Mouse (Mus musculus): ENCODE results near the gene Lmx1b. TPM values are rescaled to one million over a fixed set of nuclear protein-coding genes. Genes with fewer than 3 reads are reported as not detected.
A peak's percentile ranks its signal among the peaks of the same experiment; 100 is the strongest.

The Lmx1b gene
- polyA plus RNA-seq, 1 experiment from 2014 or later, result 0.84 TPM

- Histone ChIP-seq H3K9ac (no peak overlapping the region), H3K9me3 (no peaks in the 10 kb centered on the region), H3K27me3 (peaks cover 98% of the 10 kb centered on the region), H3K36me3 (replicated peaks) (no peaks in the 10 kb centered on the region), H3K4me2 (no peak overlapping the region), H3K27ac (no peak overlapping the region), H3K4me3 (replicated peaks) (no peak overlapping the region), H3K4me1 (peaks cover 7% of the 10 kb centered on the region; the same call in 1 of the 2 replicates)
- 90% methylated on average over 9 of the region's 9 CpGs for WGBS
- no peak for ATAC-seq (ENCODE audit: low FRiP score)
Measured at GRCm38 (mm10) chr2:33564748-33565147, 75.6 kb downstream of the Lmx1b start.

DNA sequence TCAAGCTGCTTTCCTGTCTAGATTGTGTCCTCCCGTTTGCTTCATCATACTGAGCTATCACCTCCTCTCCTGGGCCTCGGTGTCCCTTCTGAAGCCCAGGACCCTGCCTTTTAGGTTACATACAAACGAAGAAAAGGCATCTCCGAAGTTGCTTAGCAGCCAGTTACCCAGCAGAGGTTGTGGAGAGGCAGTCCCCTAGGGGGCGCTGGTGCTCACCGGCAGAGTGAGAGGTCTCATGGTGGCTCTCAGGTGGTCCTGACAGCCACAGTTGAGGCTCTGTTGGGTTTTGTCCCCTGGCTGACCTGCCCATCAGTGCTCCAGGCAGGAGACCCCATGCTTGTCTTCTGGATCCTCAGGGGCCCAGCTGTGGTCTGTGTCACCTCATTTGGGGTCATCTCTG lies 80.6 kb downstream of the Lmx1b start:
- H3K4me1 ChIP-seq, result peaks cover 16% of the 10 kb centered on the region
- no peak overlapping the region for H3K27ac ChIP-seq
- H3K27me3 ChIP-seq, result peaks cover 86% of the 10 kb centered on the region
- no peak overlapping the region for H3K4me3 ChIP-seq (replicated peaks)
- no peaks in the 10 kb centered on the region for H3K9me3 ChIP-seq
- no peak overlapping the region for H3K9ac ChIP-seq
- H3K36me3 ChIP-seq (replicated peaks), result no peaks in the 10 kb centered on the region
- WGBS, result 6% methylated on average over 6 of the region's 6 CpGs
- no peak overlapping the region for H3K4me2 ChIP-seq
- no peak for ATAC-seq (ENCODE audit: low FRiP score)

DNA sequence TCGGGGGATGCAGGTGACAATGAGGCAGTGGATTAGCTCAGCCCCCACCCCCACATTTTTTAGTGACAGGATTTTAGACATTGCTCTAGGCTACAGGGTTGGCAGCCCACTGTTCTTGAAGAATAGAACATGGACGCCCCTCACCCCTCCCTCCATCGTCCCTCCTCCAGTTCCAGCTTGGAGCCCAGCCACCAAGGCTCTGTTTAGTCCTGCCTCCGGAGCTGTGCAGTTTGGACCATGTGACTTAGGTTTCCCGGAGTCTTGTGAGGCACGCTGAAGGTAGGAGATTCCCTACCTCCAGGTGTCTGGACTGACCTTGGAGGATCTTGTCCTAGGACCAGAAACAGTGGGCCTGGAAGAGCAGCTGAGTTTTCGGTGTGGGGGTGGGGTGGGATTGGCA lies 81.0 kb downstream of the Lmx1b start:
- Histone ChIP-seq H3K4me1 (peaks cover 16% of the 10 kb centered on the region), H3K9ac (no peak overlapping the region), H3K27ac (no peak overlapping the region), H3K4me3 (replicated peaks) (no peak overlapping the region), H3K4me2 (no peak overlapping the region), H3K27me3 (peaks cover 82% of the 10 kb centered on the region), H3K9me3 (no peaks in the 10 kb centered on the region), H3K36me3 (replicated peaks) (no peaks in the 10 kb centered on the region)
- 34% methylated on average over 7 of the region's 7 CpGs for WGBS
- no peak for ATAC-seq (ENCODE audit: low FRiP score)

GRCm38 (mm10) chr2:33558233-33558632 lies 82.1 kb downstream of the Lmx1b start:
- H3K9me3 ChIP-seq, result no peaks in the 10 kb centered on the region
- WGBS, result 10% methylated on average over 6 of the region's 6 CpGs
- no peak; the same call in 1 of the 2 replicates for ATAC-seq (ENCODE audit: low FRiP score)

GRCm38 (mm10) chr2:33555573-33555972 lies 84.7 kb downstream of the Lmx1b start:
- Histone ChIP-seq H3K4me2 (no peak overlapping the region), H3K36me3 (replicated peaks) (no peaks in the 10 kb centered on the region), H3K9me3 (no peaks in the 10 kb centered on the region), H3K9ac (no peak overlapping the region), H3K4me3 (replicated peaks) (no peak overlapping the region), H3K27me3 (peaks cover 47% of the 10 kb centered on the region), H3K27ac (no peak overlapping the region), H3K4me1 (peaks cover 10% of the 10 kb centered on the region)
- WGBS, result 70% methylated on average over 8 of the region's 8 CpGs
- ATAC-seq (ENCODE audit: low FRiP score), result no peak

More at GRCm38 (mm10) chr2:33558233-33558632, 82.1 kb downstream of the Lmx1b start:
- Histone ChIP-seq H3K4me3 (replicated peaks) (no peak overlapping the region), H3K4me2 (no peak overlapping the region), H3K9ac (no peak overlapping the region), H3K27ac (no peak overlapping the region), H3K4me1 (peaks cover 16% of the 10 kb centered on the region), H3K27me3 (peaks cover 73% of the 10 kb centered on the region), H3K36me3 (replicated peaks) (no peaks in the 10 kb centered on the region)

GRCm38 (mm10) chr2:33552672-33553071 lies 87.6 kb downstream of the Lmx1b start:
- 62% methylated on average over 5 of the region's 5 CpGs for WGBS
- no peaks in the 10 kb centered on the region for H3K36me3 ChIP-seq (replicated peaks)

DNA sequence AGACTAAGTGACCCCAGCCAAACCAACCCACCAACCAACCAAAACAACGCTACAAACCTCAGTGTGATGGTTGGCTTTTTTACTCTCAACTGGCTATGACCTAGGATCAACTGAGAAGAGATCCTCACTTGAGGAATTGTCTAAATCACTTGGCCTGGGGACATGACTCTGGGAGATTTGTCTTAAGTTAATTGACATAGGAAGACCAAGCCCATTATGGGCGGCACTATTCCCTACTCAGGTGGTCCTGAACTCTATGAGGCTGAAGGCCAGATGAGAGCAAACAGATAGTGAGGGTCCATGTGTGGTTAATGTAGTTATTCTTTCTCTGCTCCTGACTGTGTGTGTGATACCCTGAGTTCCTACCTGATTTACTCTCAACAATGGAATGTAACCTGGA lies 92.7 kb downstream of the Lmx1b start:
- Histone ChIP-seq H3K4me2 (no peak overlapping the region), H3K27ac (peak overlapping the region; percentile 81), H3K9ac (no peak overlapping the region), H3K27me3 (peaks cover 59% of the 10 kb centered on the region), H3K9me3 (no peaks in the 10 kb centered on the region), H3K36me3 (replicated peaks) (no peaks in the 10 kb centered on the region), H3K4me1 (peaks cover 42% of the 10 kb centered on the region), H3K4me3 (replicated peaks) (no peak overlapping the region)
- 88% methylated on average over 2 of the region's 2 CpGs for WGBS
- no peak for ATAC-seq (ENCODE audit: low FRiP score)

More at GRCm38 (mm10) chr2:33552672-33553071, 87.6 kb downstream of the Lmx1b start:
- H3K4me2 ChIP-seq, result no peak overlapping the region
- ATAC-seq (ENCODE audit: low FRiP score), result no peak
- H3K9ac ChIP-seq, result no peak overlapping the region
- H3K4me1 ChIP-seq, result peaks cover under 1% of the 10 kb centered on the region; the same call in 1 of the 2 replicates
- H3K27me3 ChIP-seq, result peaks cover 37% of the 10 kb centered on the region
- H3K27ac ChIP-seq, result no peak overlapping the region
- H3K4me3 ChIP-seq (replicated peaks), result no peak overlapping the region
- H3K9me3 ChIP-seq, result no peaks in the 10 kb centered on the region

- Histone ChIP-seq H3K4me2 (0 out of 2 replicates have a peak overlapping the region, but pooled peaks have one; percentile 0), H3K27ac (peak overlapping the region; percentile 81), H3K4me3 (replicated peaks) (no peak overlapping the region), H3K9ac (no peak overlapping the region), H3K4me1 (peaks cover 42% of the 10 kb centered on the region), H3K27me3 (peaks cover 61% of the 10 kb centered on the region), H3K9me3 (no peaks in the 10 kb centered on the region), H3K36me3 (replicated peaks) (no peaks in the 10 kb centered on the region)
- 27% methylated on average over 6 of the region's 6 CpGs for WGBS
- peak; percentile 53 for ATAC-seq (ENCODE audit: low FRiP score)
Measured at GRCm38 (mm10) chr2:33546879-33547278, 93.4 kb downstream of the Lmx1b start.

DNA sequence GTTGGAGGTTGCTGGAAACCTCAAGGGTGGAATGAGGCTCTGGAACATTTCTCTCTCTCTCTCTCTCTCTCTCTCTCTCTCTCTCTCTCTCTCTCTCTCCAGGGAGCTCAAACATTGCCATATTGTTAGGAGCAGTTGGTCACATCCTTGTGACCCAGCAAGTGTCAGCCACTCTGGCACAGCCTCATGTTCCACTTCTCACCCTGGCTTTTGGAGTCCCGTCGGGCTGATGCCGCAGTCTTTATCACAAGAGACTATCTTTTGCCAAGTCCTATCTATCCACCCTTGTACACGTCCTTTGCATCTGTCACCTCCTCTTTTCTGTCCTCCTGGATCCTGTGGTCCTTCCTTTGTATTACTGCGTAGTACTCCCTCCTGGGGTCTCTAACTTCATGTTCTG lies 94.3 kb downstream of the Lmx1b start:
- WGBS, result 83% methylated on average over 5 of the region's 5 CpGs
- peaks cover 70% of the 10 kb centered on the region for H3K27me3 ChIP-seq
- no peak overlapping the region for H3K9ac ChIP-seq
- ATAC-seq (ENCODE audit: low FRiP score), result no peak
- no peak overlapping the region for H3K4me2 ChIP-seq
- H3K36me3 ChIP-seq (replicated peaks), result no peaks in the 10 kb centered on the region
- no peak overlapping the region for H3K4me3 ChIP-seq (replicated peaks)
- no peaks in the 10 kb centered on the region for H3K9me3 ChIP-seq
- H3K27ac ChIP-seq, result peak overlapping the region; percentile 81; the same call in 1 of the 2 replicates
- H3K4me1 ChIP-seq, result peaks cover 42% of the 10 kb centered on the region

DNA sequence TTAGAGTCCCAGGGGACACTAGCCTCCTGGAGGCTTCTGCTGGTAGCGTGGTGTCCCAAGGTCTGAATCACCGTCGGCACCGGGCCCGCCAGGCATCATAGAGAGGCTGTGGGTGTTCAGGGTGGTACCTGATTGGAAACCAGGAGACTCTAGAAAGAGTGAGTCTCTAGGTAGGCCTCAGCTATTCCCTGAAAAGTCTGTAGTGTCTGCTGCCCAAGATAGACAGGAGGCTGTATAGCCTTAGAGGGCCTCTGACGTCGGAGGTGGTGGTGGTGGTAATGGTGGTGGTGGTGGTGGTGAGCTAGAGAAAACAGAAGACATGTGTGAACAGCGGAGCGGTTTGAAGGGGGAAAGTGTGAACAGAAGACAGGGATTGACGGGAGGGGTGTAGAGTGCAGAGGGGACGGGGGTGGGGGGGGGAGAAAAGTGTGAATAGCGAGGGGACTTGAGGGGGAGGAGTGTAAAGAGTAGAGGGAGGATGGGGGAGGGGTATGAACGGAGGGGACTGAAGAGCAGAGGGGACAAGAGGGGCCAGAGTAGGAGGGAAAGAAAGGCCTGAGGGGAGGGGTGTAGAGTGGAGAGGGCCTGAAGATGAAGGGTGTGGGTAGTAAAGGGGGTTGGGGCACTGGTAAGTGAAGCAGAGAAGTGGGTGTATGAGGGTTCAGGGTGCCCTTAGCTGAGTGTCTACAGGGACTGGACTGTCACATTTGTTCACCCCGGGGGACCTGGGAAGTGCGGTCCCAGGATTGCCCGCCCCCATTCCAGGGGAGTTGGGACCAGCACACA lies 95.3 kb downstream of the Lmx1b start:
- Histone ChIP-seq H3K4me2 (peak overlapping the region; percentile 87), H3K27me3 (peaks cover 72% of the 10 kb centered on the region)
- no peak for ATAC-seq (ENCODE audit: low FRiP score)

GRCm38 (mm10) chr2:33544203-33544762 lies 96.0 kb downstream of the Lmx1b start:
- Histone ChIP-seq H3K9ac (peak overlapping the region; percentile 64), H3K27me3 (peaks cover 75% of the 10 kb centered on the region), H3K9me3 (no peaks in the 10 kb centered on the region), H3K36me3 (replicated peaks) (no peaks in the 10 kb centered on the region), H3K4me1 (peaks cover 42% of the 10 kb centered on the region), H3K4me2 (peak overlapping the region; percentile 87), H3K4me3 (replicated peaks) (peak overlapping the region; percentile 49), H3K27ac (peak overlapping the region; percentile 73)
- no peak for ATAC-seq (ENCODE audit: low FRiP score)
- WGBS, result 1% methylated on average over 29 of the region's 43 CpGs

More for the DNA sequence above, 95.3 kb downstream of the Lmx1b start:
- Histone ChIP-seq H3K36me3 (replicated peaks) (no peaks in the 10 kb centered on the region), H3K9ac (peak overlapping the region; percentile 64; the same call in 1 of the 2 replicates), H3K9me3 (no peaks in the 10 kb centered on the region), H3K27ac (peak overlapping the region; percentile 73), H3K4me1 (peaks cover 42% of the 10 kb centered on the region), H3K4me3 (replicated peaks) (peak overlapping the region; percentile 49)
- 20% methylated on average over 16 of the region's 16 CpGs for WGBS

GRCm38 (mm10) chr2:33543429-33544202 lies 96.7 kb downstream of the Lmx1b start:
- peak overlapping the region; percentile 49 for H3K4me3 ChIP-seq (replicated peaks)
- H3K27me3 ChIP-seq, result peaks cover 78% of the 10 kb centered on the region
- peaks cover 42% of the 10 kb centered on the region for H3K4me1 ChIP-seq
- H3K9me3 ChIP-seq, result no peaks in the 10 kb centered on the region
- H3K27ac ChIP-seq, result peak overlapping the region; percentile 73
- peak overlapping the region; percentile 64 for H3K9ac ChIP-seq
- peak; percentile 87 for ATAC-seq (ENCODE audit: low FRiP score)
- WGBS, result under 1% methylated on average over 34 of the region's 38 CpGs
- peak overlapping the region; percentile 87 for H3K4me2 ChIP-seq
- H3K36me3 ChIP-seq (replicated peaks), result no peaks in the 10 kb centered on the region

Data from forebrain, embryonic 12.5 days (tissue).